In the genomic region with DNA sequence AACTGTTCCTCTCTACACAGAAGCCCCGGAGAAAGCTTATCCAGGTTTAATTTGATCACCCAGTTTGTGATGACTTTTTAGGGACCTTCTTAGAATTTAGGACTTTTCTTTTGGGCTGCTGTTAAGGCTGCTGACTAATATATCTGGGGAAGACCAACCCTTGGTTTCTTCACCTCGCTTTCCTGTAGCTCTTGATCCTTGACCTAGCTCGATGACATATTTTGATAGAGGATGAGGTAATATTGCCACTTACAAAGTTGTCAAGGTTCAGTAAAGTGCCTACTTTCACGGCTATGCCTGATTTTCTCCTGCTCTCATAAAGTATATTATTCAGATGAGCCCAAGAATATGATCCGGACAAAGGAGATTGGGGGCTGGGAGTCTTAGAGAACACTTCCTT, we compare ENCODE assay signal across 8 mouse cellular contexts. TPM values are rescaled to one million over a fixed set of nuclear protein-coding genes. Genes with fewer than 3 reads are reported as not detected.
A peak's percentile ranks its signal among the peaks of the same experiment; 100 is the strongest.
DNase-seq lines count a peak whose midpoint lies in the region; ATAC-seq and TF ChIP-seq lines count a peak whose summit lies in the region.

No protein-coding gene starts in this region.

- peak overlapping the region; percentile 99 for H3K4me3 ChIP-seq in heart, embryonic 16.5 days (ENCODE audit: low read length)
- H3K4me3 ChIP-seq in bone marrow, adult 2 months (replicated peaks; ENCODE audit: control insufficient read depth, low read depth, low read length), result peak overlapping the region; percentile 98
- peak overlapping the region; percentile 99 for H3K4me3 ChIP-seq in hindbrain, embryonic 14.5 days (replicated peaks; ENCODE audit: low read length)
- H3K4me3 ChIP-seq in midbrain, embryonic 14.5 days (replicated peaks; ENCODE audit: low read depth, low read length), result peak overlapping the region; percentile 60

- WGBS in heart, embryonic 16.5 days, result 12% methylated on average over 5 of the region's 5 CpGs
- 5% methylated on average over 5 of the region's 5 CpGs for WGBS in bone marrow, adult 2 months
- WGBS in hindbrain, embryonic 14.5 days, result 25% methylated on average over 5 of the region's 5 CpGs
- 30% methylated on average over 5 of the region's 5 CpGs for WGBS in midbrain, embryonic 14.5 days

- TF ChIP-seq POLR2A in bone marrow, adult 2 months (IDR thresholded peaks at IDR 0.05; ENCODE audit: borderline replicate concordance, control insufficient read depth, low read depth, low read length), result no peak

- H3K36me3 ChIP-seq in heart, embryonic 16.5 days (ENCODE audit: control insufficient read depth, insufficient read depth), result no peaks in the 10 kb centered on the region
- no peaks in the 10 kb centered on the region for H3K36me3 ChIP-seq in hindbrain, embryonic 14.5 days (replicated peaks; ENCODE audit: control insufficient read depth, insufficient read depth)
- H3K36me3 ChIP-seq in midbrain, embryonic 14.5 days (ENCODE audit: control insufficient read depth, insufficient read depth, low read length), result no peaks in the 10 kb centered on the region

- DNase-seq in heart, postnatal 36 days, result no peak
- no peak for DNase-seq in hindbrain, embryonic 14.5 days (ENCODE audit: low spot score)
- DNase-seq in midbrain, embryonic 14.5 days, result no peak
- DNase-seq in urinary bladder, postnatal 25 days (ENCODE audit: low spot score), result no peak
- no peak for DNase-seq in embryo, embryonic 10.5 days (ENCODE audit: low spot score)
- DNase-seq in spleen, adult 18-20 months, result no peak

- peak overlapping the region; percentile 72 for H3K27ac ChIP-seq in heart, embryonic 16.5 days (ENCODE audit: low read length)
- H3K27ac ChIP-seq in bone marrow, adult 2 months (ENCODE audit: control insufficient read depth, insufficient read depth, low read depth, low read length, poor library complexity), result no peak overlapping the region
- no peak overlapping the region for H3K27ac ChIP-seq in hindbrain, embryonic 14.5 days
- no peak overlapping the region for H3K27ac ChIP-seq in midbrain, embryonic 14.5 days (replicated peaks; ENCODE audit: low read depth, low read length)

- H3K4me2 ChIP-seq in heart, embryonic 16.5 days (ENCODE audit: low read depth, low read length), result peak overlapping the region; percentile 90
- peak overlapping the region; percentile 94 for H3K4me2 ChIP-seq in hindbrain, embryonic 14.5 days (replicated peaks)
- H3K4me2 ChIP-seq in midbrain, embryonic 14.5 days (ENCODE audit: low read length), result peak overlapping the region; percentile 81

- H3K9ac ChIP-seq in heart, embryonic 16.5 days (ENCODE audit: low read length), result peak overlapping the region; percentile 95
- peak overlapping the region; percentile 98 for H3K9ac ChIP-seq in hindbrain, embryonic 14.5 days
- peak overlapping the region; percentile 80 for H3K9ac ChIP-seq in midbrain, embryonic 14.5 days (replicated peaks; ENCODE audit: low read length)

- H3K9me3 ChIP-seq in heart, embryonic 16.5 days (replicated peaks; ENCODE audit: control insufficient read depth, low read length), result no peaks in the 10 kb centered on the region
- no peaks in the 10 kb centered on the region for H3K9me3 ChIP-seq in hindbrain, embryonic 14.5 days (ENCODE audit: control insufficient read depth, low read length)
- H3K9me3 ChIP-seq in midbrain, embryonic 14.5 days (ENCODE audit: control insufficient read depth, low read length), result no peaks in the 10 kb centered on the region

- intact Hi-C loops in heart, postnatal 36 days (cut with DNase I), result no loop called here

- H3K27me3 ChIP-seq in heart, embryonic 16.5 days (ENCODE audit: control insufficient read depth, insufficient read depth, low read length), result no peaks in the 10 kb centered on the region
- H3K27me3 ChIP-seq in hindbrain, embryonic 14.5 days (ENCODE audit: control insufficient read depth, insufficient read depth, low read length), result no peaks in the 10 kb centered on the region
- H3K27me3 ChIP-seq in midbrain, embryonic 14.5 days (ENCODE audit: control insufficient read depth, insufficient read depth, low read length), result no peaks in the 10 kb centered on the region

- H3K4me1 ChIP-seq in heart, embryonic 16.5 days (ENCODE audit: control insufficient read depth, insufficient read depth, low read length), result peaks cover 14% of the 10 kb centered on the region
- H3K4me1 ChIP-seq in bone marrow, adult 2 months (ENCODE audit: control insufficient read depth, insufficient read depth, low read length), result peaks cover 2% of the 10 kb centered on the region; the same call in 1 of the 2 replicates
- peaks cover 18% of the 10 kb centered on the region for H3K4me1 ChIP-seq in hindbrain, embryonic 14.5 days (replicated peaks; ENCODE audit: control insufficient read depth, insufficient read depth, low read length)
- peaks cover 11% of the 10 kb centered on the region for H3K4me1 ChIP-seq in midbrain, embryonic 14.5 days (ENCODE audit: control insufficient read depth, insufficient read depth, low read length)

- no peak for ATAC-seq in heart, embryonic 16.5 days (replicated peaks; ENCODE audit: extremely low read depth, insufficient read depth, low FRiP score)
- no peak for ATAC-seq in hindbrain, embryonic 14.5 days (ENCODE audit: low FRiP score)
- ATAC-seq in midbrain, embryonic 14.5 days (ENCODE audit: low FRiP score, low TSS enrichment), result no peak; the same call in 1 of the 2 replicates

- no peak for TF ChIP-seq CTCF in bone marrow, adult 2 months (IDR thresholded peaks at IDR 0.05; ENCODE audit: control insufficient read depth, insufficient read depth, low read length)

RNA-seq across cellular contexts. Expression of gene Sec22b, which starts 0.6 kb away (rescaled TPM):
- 106 and 112 TPM in 2 replicates for polyA plus RNA-seq in heart, embryonic 16.5 days (2015; fragmentation: Nextera tagmentation; extraction: Ambion mirVana)
- total RNA-seq in heart, postnatal 36 days (2021), result 10 to 100 TPM; 37.7 to 39.7 TPM
- polyA plus RNA-seq in bone marrow, adult 2 months (2011; ENCODE audit: insufficient read depth, insufficient read length, low replicate concordance, missing spikeins), result 28.6 and 45.3 TPM in 2 replicates
- 110 and 111 TPM in 2 replicates for polyA plus RNA-seq in hindbrain, embryonic 14.5 days (2014; fragmentation: Nextera tagmentation; extraction: Ambion mirVana)
- polyA plus RNA-seq in midbrain, embryonic 14.5 days (2014; fragmentation: Nextera tagmentation; extraction: Ambion mirVana), result 99.3 and 114 TPM in 2 replicates

RNA-seq across cellular contexts. Expression of gene Pde4dip, which starts 13.1 kb away (rescaled TPM):
- polyA plus RNA-seq in heart, embryonic 16.5 days (2015; fragmentation: Nextera tagmentation; extraction: Ambion mirVana), result 115 and 117 TPM in 2 replicates
- 1,000 to 10,000 TPM; 1,777 to 1,954 TPM for total RNA-seq in heart, postnatal 36 days (2021)
- 7.5 and 12.7 TPM in 2 replicates for polyA plus RNA-seq in bone marrow, adult 2 months (2011; ENCODE audit: insufficient read depth, insufficient read length, low replicate concordance, missing spikeins)
- polyA plus RNA-seq in hindbrain, embryonic 14.5 days (2014; fragmentation: Nextera tagmentation; extraction: Ambion mirVana), result 76.6 and 84.5 TPM in 2 replicates
- polyA plus RNA-seq in midbrain, embryonic 14.5 days (2014; fragmentation: Nextera tagmentation; extraction: Ambion mirVana), result 63.3 and 76.3 TPM in 2 replicates
